Mouse (Mus musculus) T-cell, adult 66 days (primary cell): ENCODE results near the gene Bola2. TPM values are rescaled to one million over a fixed set of nuclear protein-coding genes. Genes with fewer than 3 reads are reported as not detected.

Experiments
- total RNA-seq, 2 experiments: library from RNA; stranded (reverse); gene quantifications; 3 replicates in 1 of 2; 4 replicates in 1 of 2; pipeline ENCODE4 v1.2.4; 2023

Gene Bola2
- 100 to 1,000 TPM; 171 to 175 TPM for total RNA-seq

DNA sequence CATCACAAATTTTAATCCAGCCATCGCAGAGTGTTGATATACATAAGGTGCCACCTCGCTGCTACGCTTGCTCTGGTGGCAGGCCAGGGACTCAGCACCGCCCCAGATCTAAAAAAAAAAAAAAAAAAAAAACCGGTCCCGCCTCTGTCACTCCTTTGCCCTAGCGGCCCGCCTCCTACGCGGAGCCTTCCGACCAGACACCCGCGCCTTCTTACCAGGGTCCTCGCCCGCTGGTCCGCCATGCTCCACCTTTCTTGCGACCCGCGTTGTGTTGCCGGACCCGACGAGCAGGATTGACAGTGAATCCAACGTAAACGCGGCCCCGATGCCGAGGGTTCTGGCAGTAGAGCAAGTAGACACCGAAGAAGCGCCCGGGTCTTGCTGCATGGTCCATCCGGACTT, at the start of gene Bola2:
Bola2 (plus strand) TSS at position 192 of the 402 bp plus-strand sequence.

DNA sequence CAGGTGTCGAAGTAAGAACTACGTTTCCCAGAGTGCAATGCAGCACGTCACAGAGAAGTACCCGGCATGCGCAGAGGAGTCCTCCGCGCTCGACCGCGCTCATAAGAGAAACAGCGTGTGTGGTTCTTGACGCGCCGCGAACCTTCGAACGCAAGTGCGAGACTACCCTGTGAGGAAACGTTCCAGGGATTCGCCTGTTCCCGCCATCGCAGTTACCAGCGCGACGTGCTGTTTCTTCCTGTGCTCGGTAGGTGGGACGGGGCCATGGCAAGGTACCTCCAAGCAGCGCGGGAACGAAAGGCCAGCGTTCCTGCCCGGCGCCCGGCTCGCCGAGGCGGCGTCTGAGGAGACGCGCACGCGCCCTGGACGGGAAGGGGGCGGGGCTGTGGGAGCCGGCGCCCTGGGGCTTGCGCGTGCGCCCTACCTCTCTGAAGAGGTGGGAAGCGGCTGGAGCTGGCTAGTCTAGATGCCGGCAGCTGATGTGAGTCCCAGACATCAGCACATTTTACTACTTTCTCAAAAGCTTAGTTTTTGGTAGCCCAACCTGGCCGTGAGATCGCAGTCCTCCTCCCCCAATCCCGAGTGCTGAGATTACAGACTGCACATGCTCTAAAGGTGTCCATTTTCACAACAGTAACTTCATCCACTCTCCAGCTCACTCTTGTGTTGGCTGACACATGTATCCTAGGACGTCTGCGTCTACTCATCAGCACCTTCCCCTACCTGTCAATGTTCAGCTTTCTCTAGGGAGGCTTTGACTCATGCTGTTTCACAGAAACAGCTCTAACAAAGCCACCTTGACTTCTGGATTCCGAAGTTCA, 45.8 kb upstream of the Bola2 start, which contains the start of gene Sgf29:
Sgf29 (plus strand) TSS at position 79 of the 821 bp plus-strand sequence.

DNA sequence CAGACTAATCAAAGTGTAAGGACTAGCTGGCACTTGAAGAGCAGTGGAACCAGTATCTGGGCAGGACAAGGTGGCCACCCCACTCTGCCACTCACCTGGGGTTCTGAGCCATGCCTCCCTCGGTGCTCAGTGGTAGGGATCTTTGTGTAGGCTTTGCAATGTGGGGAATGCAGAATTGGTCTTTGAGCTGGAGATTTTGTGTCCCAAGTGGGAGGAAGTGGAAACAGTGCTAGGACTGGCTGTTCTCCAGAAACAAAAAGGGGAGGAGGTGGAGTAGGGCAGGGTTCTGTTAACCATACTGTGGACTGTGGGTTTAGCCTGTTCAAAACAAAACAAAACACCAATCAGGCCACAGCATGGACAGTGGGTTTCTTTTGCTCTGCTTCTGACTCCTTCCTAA, 19.0 kb upstream of the Bola2 start, which contains the start of gene Sult1a1:
Sult1a1 (minus strand) TSS at position 226 of the 400 bp plus-strand sequence.

DNA sequence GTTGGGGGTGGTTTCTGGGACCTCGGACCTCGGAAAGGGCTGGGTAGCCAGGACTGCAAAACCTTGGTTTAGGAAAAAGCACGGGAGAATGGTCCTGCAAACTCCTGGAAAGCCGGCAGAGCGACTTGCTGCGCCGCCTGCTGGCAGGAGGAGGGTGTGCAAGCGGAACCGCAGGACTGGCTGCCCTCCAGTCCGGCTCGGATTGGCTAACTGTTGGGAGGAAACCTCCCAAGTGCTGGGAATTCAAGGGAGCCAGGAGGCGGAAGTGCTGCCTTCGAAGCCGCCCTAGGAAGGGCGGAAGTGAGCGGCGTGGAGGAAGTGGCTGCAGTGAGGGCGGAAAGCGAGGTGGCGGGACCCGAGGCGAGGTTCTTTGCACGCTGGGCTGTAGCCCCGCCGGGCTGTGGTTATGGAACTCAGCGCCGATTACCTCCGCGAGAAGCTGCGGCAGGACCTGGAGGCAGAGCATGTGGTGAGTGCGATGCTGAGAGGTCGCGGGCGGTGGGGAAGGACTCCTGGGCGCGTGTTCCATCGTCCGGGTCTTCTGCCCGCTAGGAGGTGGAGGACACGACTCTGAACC, 518 bp downstream of the Bola2 start, which contains the start of gene Slx1b:
Slx1b (minus strand) TSS at position 154 of the 577 bp plus-strand sequence.

DNA sequence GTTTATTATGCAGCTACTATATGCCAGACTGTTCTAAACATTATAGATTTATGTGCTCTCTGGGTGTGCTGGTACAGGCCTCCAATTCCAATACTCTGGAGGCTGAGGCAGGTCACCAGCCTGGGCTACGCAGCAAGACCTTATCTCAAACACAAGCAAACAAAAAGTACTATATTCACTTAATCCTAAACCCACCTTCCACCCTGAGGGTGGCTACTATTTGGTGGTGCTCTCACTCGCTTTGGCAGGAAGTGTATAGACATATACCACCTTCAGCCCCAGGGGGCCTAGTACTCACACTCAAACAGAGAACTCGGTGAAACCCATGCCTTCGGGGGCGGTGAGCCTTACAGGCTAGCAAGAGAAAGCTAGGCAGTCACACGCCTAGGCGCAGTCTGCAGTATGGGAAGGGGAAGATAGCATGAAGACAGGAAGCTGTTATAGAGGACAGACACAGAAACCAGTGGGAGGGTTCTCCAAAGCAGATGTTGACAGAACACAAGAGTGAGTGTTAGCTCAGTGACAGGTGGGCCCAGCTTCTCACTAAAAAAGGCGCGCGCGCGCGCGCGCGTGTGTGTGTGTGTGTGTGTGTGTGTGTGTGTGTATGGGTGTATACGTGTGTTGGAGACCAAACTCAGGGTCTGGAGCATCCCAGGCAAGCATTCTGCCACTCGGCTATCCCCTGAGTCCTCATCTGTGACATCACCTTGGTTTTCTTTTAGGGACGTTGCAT, 12.4 kb downstream of the Bola2 start, which contains the start of gene Coro1a:
Coro1a (minus strand) TSS at position 346 of the 733 bp plus-strand sequence.

Other genes starting within 250 kb of the Bola2 start
- gene Atp2a1, start 232.3 kb upstream of the Bola2 start, total RNA-seq, result under 1 TPM; 0.55 to 0.89 TPM
- 10 to 100 TPM; 87.3 to 90.5 TPM for gene Sh2b1, start 220.0 kb upstream of the Bola2 start, total RNA-seq
- gene Tufm, start 208.0 kb upstream of the Bola2 start, total RNA-seq, result 10 to 100 TPM; 50.0 to 55.9 TPM
- 100 to 1,000 TPM; 217 to 227 TPM for gene Atxn2l, start 192.0 kb upstream of the Bola2 start, total RNA-seq
- gene Eif3c, start 129.0 kb upstream of the Bola2 start, total RNA-seq, result 100 to 1,000 TPM; 138 to 142 TPM
- 1 to 10 TPM; 8.0 to 8.8 TPM for gene Apobr, start 110.5 kb upstream of the Bola2 start, total RNA-seq
- gene Cln3, start 109.6 kb upstream of the Bola2 start, total RNA-seq, result 100 to 1,000 TPM; 129 to 140 TPM
- not detected for gene Il27, start 100.5 kb upstream of the Bola2 start, total RNA-seq
- not detected for gene Nupr1, start 64.5 kb upstream of the Bola2 start, total RNA-seq
- 10 to 100 TPM; 71.8 to 85.5 TPM for gene Sgf29, start 46.1 kb upstream of the Bola2 start, total RNA-seq
- gene Sult1a1, start 19.0 kb upstream of the Bola2 start, total RNA-seq, result 1 to 10 TPM in 1 of 2 experiments, not detected in 1; 1.3 TPM
- 10 to 100 TPM; 15.6 to 17.2 TPM for gene Slx1b, start 383 bp downstream of the Bola2 start, total RNA-seq
- 1,000 to 10,000 TPM; 1,416 to 1,422 TPM for gene Coro1a, start 12.4 kb downstream of the Bola2 start, total RNA-seq
- gene Mapk3, start 64.2 kb downstream of the Bola2 start, total RNA-seq, result 10 to 100 TPM; 37.3 to 45.5 TPM
- 1 to 10 TPM; 3.6 to 4.4 TPM for gene Gdpd3, start 70.9 kb downstream of the Bola2 start, total RNA-seq
- 100 to 1,000 TPM; 240 to 256 TPM for gene Ypel3, start 81.6 kb downstream of the Bola2 start, total RNA-seq
- gene Tbx6, start 86.1 kb downstream of the Bola2 start, total RNA-seq, result 10 to 100 TPM; 11.6 to 13.5 TPM
- gene Ppp4c, start 97.1 kb downstream of the Bola2 start, total RNA-seq, result 100 to 1,000 TPM; 229 to 235 TPM
- gene Fam57b, start 102.3 kb downstream of the Bola2 start, total RNA-seq, result not detected
- gene 4930451I11Rik, start 136.2 kb downstream of the Bola2 start, total RNA-seq, result not detected
- not detected for gene Doc2a, start 152.0 kb downstream of the Bola2 start, total RNA-seq
- gene Hirip3, start 166.6 kb downstream of the Bola2 start, total RNA-seq, result 10 to 100 TPM; 22.0 to 25.4 TPM
- gene Ino80e, start 167.0 kb downstream of the Bola2 start, total RNA-seq, result 10 to 100 TPM; 68.2 to 83.5 TPM
- 100 to 1,000 TPM in 1 of 2 experiments, 10 to 100 TPM in 1; 91.4 to 105 TPM for gene Taok2, start 189.3 kb downstream of the Bola2 start, total RNA-seq
- 10 to 100 TPM; 27.4 to 28.3 TPM for gene Tmem219, start 227.5 kb downstream of the Bola2 start, total RNA-seq
- gene Kctd13, start 233.5 kb downstream of the Bola2 start, total RNA-seq, result 10 to 100 TPM; 33.0 to 38.9 TPM